Mouse (Mus musculus): ENCODE measurements around the gene Strn. TPM values are rescaled to one million over a fixed set of nuclear protein-coding genes. Genes with fewer than 3 reads are reported as not detected.

Gene Strn
- total RNA-seq (2014; rRNA removed): 21.3 and 22.2 TPM in 2 replicates
- 4.4 and 4.5 TPM in 2 replicates for polyA plus RNA-seq (2015; fragmentation: Nextera tagmentation; extraction: Ambion mirVana)

DNA sequence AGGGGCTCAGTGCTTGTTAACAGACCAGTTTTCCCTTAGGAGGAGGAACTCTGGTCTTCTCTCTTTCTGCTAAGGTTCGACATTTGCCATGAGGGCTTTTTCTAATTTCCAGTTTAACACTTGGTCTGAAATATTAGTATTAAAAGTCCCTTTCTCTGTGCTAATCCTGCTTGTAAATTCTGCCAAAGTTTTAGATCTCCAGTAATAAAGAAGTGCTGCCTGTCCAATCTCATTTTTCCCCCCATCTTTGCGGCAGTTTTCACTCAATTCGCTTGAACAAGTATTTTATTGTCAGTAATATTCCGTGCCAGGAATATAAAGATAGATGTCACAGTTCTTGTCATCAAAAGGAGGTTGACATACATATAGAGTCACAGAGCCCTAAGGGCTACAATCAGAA lies at the start of gene Strn:
TSS of gene Strn (minus strand) at position 101 of the 400 bp plus-strand sequence.
- Histone ChIP-seq H3K27ac (peak within 1 kb of the TSS; percentile 82), H3K4me1 (ENCODE audit: insufficient read depth, low read length) (peaks cover 7% of the 10 kb centered on the region), H3K4me3 (ENCODE audit: low read length) (peak within 1 kb of the TSS; percentile 98), H3K27me3 (ENCODE audit: insufficient read depth, low read length) (no peaks in the 10 kb centered on the region), H3K9me3 (ENCODE audit: low read length) (no peaks in the 10 kb centered on the region), H3K4me2 (ENCODE audit: low read depth, low read length) (peak within 1 kb of the TSS; percentile 73), H3K36me3 (ENCODE audit: insufficient read depth, low read length) (no peaks in the 10 kb centered on the region), H3K9ac (replicated peaks; ENCODE audit: low read length) (peak within 1 kb of the TSS; percentile 92)
- WGBS: 35% methylated on average over 4 of the region's 4 CpGs
- no peak for DNase-seq (ENCODE audit: low spot score)
- no peak for ATAC-seq
- TF ChIP-seq CTCF (IDR thresholded peaks at IDR 0.05; ENCODE audit: low read depth): no peak

DNA sequence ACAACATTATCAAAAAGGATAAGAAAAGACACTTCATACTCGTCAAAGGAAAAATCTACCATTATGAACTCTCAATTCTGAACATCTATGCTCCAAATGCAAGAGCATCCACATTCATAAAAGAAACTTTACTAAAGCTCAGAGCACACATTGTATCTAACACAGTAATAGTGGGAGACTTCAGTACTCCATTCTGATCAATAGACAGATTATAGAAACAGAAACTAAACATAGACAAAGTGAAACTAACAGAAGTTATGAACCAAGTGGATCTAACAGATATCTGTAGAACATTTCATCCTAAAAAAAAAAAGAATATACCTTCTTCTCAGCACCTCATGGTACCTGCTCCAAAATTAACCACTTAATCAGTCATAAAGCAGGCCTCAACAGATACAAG lies 41.8 kb upstream of the Strn start:
- no peak for DNase-seq (ENCODE audit: low spot score)

GRCm38 (mm10) chr17:78772317-78772716 lies 35.3 kb upstream of the Strn start:
- Histone ChIP-seq H3K9me3 (ENCODE audit: low read length) (no peaks in the 10 kb centered on the region), H3K4me3 (ENCODE audit: low read length) (no peak overlapping the region), H3K27me3 (ENCODE audit: insufficient read depth, low read length) (no peaks in the 10 kb centered on the region), H3K9ac (replicated peaks; ENCODE audit: low read length) (no peak overlapping the region), H3K36me3 (ENCODE audit: insufficient read depth, low read length) (peaks cover 5% of the 10 kb centered on the region; the same call in 1 of the 2 replicates), H3K27ac (no peak overlapping the region), H3K4me1 (ENCODE audit: insufficient read depth, low read length) (no peaks in the 10 kb centered on the region), H3K4me2 (ENCODE audit: low read depth, low read length) (no peak overlapping the region)
- no peak for TF ChIP-seq CTCF (IDR thresholded peaks at IDR 0.05; ENCODE audit: low read depth)
- ATAC-seq: no peak
- no peak for DNase-seq (ENCODE audit: low spot score)
- WGBS: 92% methylated on average over 2 of the region's 2 CpGs

More for the DNA sequence above, 41.8 kb upstream of the Strn start:
- Histone ChIP-seq H3K27ac (no peak overlapping the region), H3K4me1 (ENCODE audit: insufficient read depth, low read length) (no peaks in the 10 kb centered on the region), H3K27me3 (ENCODE audit: insufficient read depth, low read length) (no peaks in the 10 kb centered on the region), H3K4me2 (ENCODE audit: low read depth, low read length) (no peak overlapping the region), H3K36me3 (ENCODE audit: insufficient read depth, low read length) (peaks cover 5% of the 10 kb centered on the region; the same call in 1 of the 2 replicates), H3K9me3 (ENCODE audit: low read length) (no peaks in the 10 kb centered on the region), H3K9ac (replicated peaks; ENCODE audit: low read length) (no peak overlapping the region), H3K4me3 (ENCODE audit: low read length) (no peak overlapping the region)
- WGBS: 97% methylated on average over 1 of the region's 1 CpGs
- no peak for TF ChIP-seq CTCF (IDR thresholded peaks at IDR 0.05; ENCODE audit: low read depth)
- ATAC-seq: no peak

DNA sequence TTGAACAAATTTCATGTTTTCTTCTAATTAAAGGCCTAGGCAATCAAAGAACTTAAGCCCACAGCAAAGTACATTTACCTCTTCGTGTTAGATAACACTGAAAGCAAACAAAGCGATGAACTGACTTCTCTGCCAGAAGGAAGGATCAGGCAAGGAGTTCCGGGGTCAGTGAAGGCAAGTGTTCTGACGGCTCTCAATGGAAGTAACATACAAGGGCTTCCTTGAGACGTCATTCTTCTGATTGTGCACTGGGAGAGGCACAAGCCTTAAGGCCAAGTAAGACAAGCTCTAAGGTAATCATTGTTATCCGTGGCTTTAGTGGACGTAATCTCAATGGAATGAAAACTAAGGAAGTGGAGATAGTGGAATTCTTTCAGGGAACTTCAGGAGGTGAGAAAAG lies 33.9 kb upstream of the Strn start:
- peaks cover 9% of the 10 kb centered on the region; the same call in 1 of the 2 replicates for H3K36me3 ChIP-seq (ENCODE audit: insufficient read depth, low read length)
- DNase-seq (ENCODE audit: low spot score): no peak

DNA sequence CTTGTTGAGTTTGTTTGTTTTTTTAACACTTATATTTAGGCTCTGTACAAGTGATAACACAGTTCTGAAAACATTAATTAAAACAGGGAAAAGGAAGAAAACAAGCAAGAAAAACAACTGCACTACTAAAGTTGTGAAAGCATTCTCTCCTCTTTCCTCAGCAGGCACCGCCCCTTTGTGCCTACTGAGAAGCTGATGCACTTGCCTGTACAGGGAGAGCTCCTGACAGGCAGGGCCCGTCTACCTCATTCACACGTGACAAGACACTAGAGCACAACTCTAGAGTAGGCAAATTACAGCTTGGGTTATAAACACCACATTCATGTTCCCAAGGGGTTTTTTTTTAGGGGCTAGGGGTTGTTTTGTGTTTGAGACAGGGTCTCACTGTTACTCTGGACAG lies 32.3 kb upstream of the Strn start:
- ATAC-seq (no peak), DNase-seq (ENCODE audit: low spot score) (no peak)
- no peak overlapping the region for H3K27ac ChIP-seq
- H3K36me3 ChIP-seq (ENCODE audit: insufficient read depth, low read length): peaks cover 17% of the 10 kb centered on the region
- no peak for TF ChIP-seq CTCF (IDR thresholded peaks at IDR 0.05; ENCODE audit: low read depth)
- WGBS: 83% methylated on average over 3 of the region's 3 CpGs
- H3K4me3 ChIP-seq (ENCODE audit: low read length): no peak overlapping the region
- H3K9me3 ChIP-seq (ENCODE audit: low read length): no peaks in the 10 kb centered on the region
- H3K4me1 ChIP-seq (ENCODE audit: insufficient read depth, low read length): no peaks in the 10 kb centered on the region
- H3K9ac ChIP-seq (replicated peaks; ENCODE audit: low read length): no peak overlapping the region
- H3K4me2 ChIP-seq (ENCODE audit: low read depth, low read length): no peak overlapping the region
- H3K27me3 ChIP-seq (ENCODE audit: insufficient read depth, low read length): no peaks in the 10 kb centered on the region

More for the DNA sequence above, 33.9 kb upstream of the Strn start:
- no peak overlapping the region for H3K4me3 ChIP-seq (ENCODE audit: low read length)
- no peak for ATAC-seq
- H3K4me2 ChIP-seq (ENCODE audit: low read depth, low read length): no peak overlapping the region
- H3K9me3 ChIP-seq (ENCODE audit: low read length): no peaks in the 10 kb centered on the region
- 85% methylated on average over 7 of the region's 7 CpGs for WGBS
- H3K4me1 ChIP-seq (ENCODE audit: insufficient read depth, low read length): no peaks in the 10 kb centered on the region
- H3K9ac ChIP-seq (replicated peaks; ENCODE audit: low read length): no peak overlapping the region
- no peak overlapping the region for H3K27ac ChIP-seq
- TF ChIP-seq CTCF (IDR thresholded peaks at IDR 0.05; ENCODE audit: low read depth): no peak
- no peaks in the 10 kb centered on the region for H3K27me3 ChIP-seq (ENCODE audit: insufficient read depth, low read length)

DNA sequence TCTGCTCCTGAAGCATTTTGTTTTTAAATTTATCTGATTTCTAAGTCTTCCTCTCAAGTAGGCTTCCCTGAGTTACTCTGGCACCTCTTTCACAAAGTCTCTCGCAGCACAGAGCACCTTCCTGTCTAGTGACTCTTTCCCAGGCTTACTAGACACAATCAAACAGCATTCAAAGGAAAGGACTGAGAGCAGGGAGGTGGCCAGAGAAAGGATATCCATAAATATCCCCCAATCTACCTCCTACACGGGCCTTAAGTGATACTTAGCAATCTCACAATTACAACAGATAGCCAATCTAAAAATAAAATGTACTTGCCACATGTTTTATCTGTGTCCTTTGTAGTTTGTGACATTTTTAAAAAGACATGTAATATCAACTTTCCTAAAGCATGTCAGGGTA lies 31.9 kb upstream of the Strn start:
- 74% methylated on average over 2 of the region's 2 CpGs for WGBS
- no peak overlapping the region for H3K4me2 ChIP-seq (ENCODE audit: low read depth, low read length)
- DNase-seq (ENCODE audit: low spot score): no peak
- peaks cover 21% of the 10 kb centered on the region for H3K36me3 ChIP-seq (ENCODE audit: insufficient read depth, low read length)
- no peak for TF ChIP-seq CTCF (IDR thresholded peaks at IDR 0.05; ENCODE audit: low read depth)
- H3K4me3 ChIP-seq (ENCODE audit: low read length): no peak overlapping the region
- H3K4me1 ChIP-seq (ENCODE audit: insufficient read depth, low read length): no peaks in the 10 kb centered on the region
- H3K27me3 ChIP-seq (ENCODE audit: insufficient read depth, low read length): no peaks in the 10 kb centered on the region
- no peak overlapping the region for H3K9ac ChIP-seq (replicated peaks; ENCODE audit: low read length)
- no peaks in the 10 kb centered on the region for H3K9me3 ChIP-seq (ENCODE audit: low read length)
- H3K27ac ChIP-seq: no peak overlapping the region
- ATAC-seq: no peak

GRCm38 (mm10) chr17:78767546-78767945 lies 30.6 kb upstream of the Strn start:
- WGBS: 75% methylated on average over 8 of the region's 8 CpGs
- Histone ChIP-seq H3K4me3 (ENCODE audit: low read length) (no peak overlapping the region), H3K36me3 (ENCODE audit: insufficient read depth, low read length) (peaks cover 29% of the 10 kb centered on the region), H3K9me3 (ENCODE audit: low read length) (no peaks in the 10 kb centered on the region), H3K4me1 (ENCODE audit: insufficient read depth, low read length) (no peaks in the 10 kb centered on the region), H3K4me2 (ENCODE audit: low read depth, low read length) (no peak overlapping the region), H3K27ac (no peak overlapping the region), H3K9ac (replicated peaks; ENCODE audit: low read length) (no peak overlapping the region), H3K27me3 (ENCODE audit: insufficient read depth, low read length) (no peaks in the 10 kb centered on the region)
- TF ChIP-seq CTCF (IDR thresholded peaks at IDR 0.05; ENCODE audit: low read depth): no peak
- no peak for DNase-seq (ENCODE audit: low spot score)
- ATAC-seq: no peak

Measured in hindbrain, postnatal 0 days (tissue).